Mouse (Mus musculus) adrenal gland, postnatal 10 days (tissue): ENCODE results near the gene Dscaml1. TPM values are rescaled to one million over a fixed set of nuclear protein-coding genes. Genes with fewer than 3 reads are reported as not detected.

ENCODE experiments used
- DNase-seq: peaks from one replicate; pipeline ENCODE4 v3.0.0; 2021; ENCODE audit warnings: mixed read lengths
- total RNA-seq, 2 experiments: library from RNA; stranded (reverse); gene quantifications; 2 replicates each; pipeline ENCODE4 v1.2.3; 2021

Gene Dscaml1
- total RNA-seq, 2 experiments from 2014 or later: 0.33 to 1.1 TPM

DNA sequence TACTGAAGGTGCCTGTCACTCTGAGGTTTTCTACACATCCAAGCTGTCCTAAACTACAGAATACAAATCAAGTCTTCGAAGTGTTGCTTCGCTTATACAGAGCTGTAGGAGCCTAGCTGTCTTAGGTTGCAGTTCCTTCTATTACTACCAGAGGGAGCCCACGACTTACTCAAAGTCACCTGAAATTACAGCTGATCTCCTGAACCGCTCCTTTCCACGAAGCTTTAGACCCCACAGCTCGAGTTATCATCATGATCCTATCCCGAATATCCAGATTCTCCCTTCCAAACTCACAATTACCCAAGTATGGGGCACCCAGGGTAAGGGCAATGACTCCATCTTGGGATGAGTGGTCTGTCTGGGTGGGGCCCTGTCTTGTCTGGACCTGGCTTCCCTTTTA lies 14.6 kb upstream of the Dscaml1 start:
- DNase-seq: no peak

DNA sequence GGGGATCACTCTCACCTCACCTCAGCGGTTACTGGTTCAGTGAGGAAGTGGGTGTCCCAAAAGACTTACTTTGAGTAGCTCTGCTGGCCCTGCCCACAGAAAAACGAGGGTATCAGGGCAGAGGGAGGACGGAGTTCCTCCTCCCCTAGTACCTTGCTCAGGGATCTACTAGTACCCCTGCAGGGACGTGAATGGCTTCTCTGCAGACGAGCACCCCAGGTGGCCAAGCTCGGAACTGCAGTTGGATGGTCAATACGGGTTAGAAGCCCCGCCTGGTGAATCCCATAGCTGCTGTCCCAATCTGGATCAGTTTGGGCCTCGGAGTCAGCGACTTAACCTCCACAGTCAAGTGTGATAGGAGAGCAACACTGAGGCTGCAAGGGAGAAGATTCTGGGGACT lies 14.1 kb upstream of the Dscaml1 start:
- peak; percentile 93 for DNase-seq

GRCm38 (mm10) chr9:45412700-45413477 lies 13.5 kb upstream of the Dscaml1 start:
- DNase-seq: no peak

GRCm38 (mm10) chr9:45413478-45414140 lies 12.8 kb upstream of the Dscaml1 start:
- peak; percentile 59 for DNase-seq

DNA sequence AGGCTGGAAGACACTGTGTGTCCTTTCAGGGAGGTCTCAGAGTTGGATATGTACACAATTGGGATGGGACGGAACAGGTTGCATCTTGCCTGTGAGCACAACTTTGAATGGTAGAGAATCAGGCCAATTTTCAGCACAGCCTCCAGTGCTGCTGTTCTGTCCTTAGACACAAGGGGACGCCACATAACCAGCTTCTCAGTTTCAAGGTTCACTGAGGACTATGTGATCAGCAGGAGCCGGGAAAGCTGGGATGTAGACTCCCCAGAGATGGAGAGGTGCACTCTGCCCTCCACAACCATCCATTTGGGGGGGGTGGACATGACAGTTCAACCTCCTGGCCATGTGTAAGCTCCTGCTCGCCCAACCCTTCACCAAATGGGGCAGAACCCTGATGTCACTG lies 10.5 kb upstream of the Dscaml1 start:
- peak; percentile 70 for DNase-seq

- peak; percentile 66 for DNase-seq
These were observed 9.2 kb upstream of the Dscaml1 start for GRCm38 (mm10) chr9:45417245-45417644.

- no peak for DNase-seq
These were observed 8.2 kb upstream of the Dscaml1 start for GRCm38 (mm10) chr9:45418252-45418651.

DNA sequence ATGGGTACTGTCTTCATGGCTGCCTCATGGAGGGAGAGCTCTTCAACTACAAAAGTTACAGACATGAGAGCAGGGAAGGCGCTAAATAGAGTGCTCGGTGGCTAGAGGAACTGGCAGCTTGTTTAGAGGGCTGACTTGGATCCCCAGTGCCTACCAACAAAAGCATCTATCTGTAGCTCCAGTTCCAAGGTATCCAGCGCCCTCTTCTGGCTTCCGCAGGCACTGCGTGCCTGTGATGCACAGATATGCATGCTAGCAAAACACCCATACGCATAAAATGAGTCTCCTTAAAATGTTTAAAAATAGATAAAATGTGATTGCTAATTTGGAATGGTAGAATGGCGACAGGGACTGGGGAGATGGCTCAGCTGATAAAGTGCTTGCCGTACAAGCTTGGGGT lies 5.2 kb upstream of the Dscaml1 start:
- peak; percentile 40 for DNase-seq

- DNase-seq: no peak
These were observed 3.6 kb upstream of the Dscaml1 start for GRCm38 (mm10) chr9:45422761-45423298.

GRCm38 (mm10) chr9:45429392-45429791 lies 3.0 kb downstream of the Dscaml1 start:
- no peak for DNase-seq

- DNase-seq: peak; percentile 23
These were observed 3.7 kb downstream of the Dscaml1 start for GRCm38 (mm10) chr9:45429951-45430697.

- DNase-seq: no peak
These were observed 4.2 kb downstream of the Dscaml1 start for GRCm38 (mm10) chr9:45430698-45430959.

DNA sequence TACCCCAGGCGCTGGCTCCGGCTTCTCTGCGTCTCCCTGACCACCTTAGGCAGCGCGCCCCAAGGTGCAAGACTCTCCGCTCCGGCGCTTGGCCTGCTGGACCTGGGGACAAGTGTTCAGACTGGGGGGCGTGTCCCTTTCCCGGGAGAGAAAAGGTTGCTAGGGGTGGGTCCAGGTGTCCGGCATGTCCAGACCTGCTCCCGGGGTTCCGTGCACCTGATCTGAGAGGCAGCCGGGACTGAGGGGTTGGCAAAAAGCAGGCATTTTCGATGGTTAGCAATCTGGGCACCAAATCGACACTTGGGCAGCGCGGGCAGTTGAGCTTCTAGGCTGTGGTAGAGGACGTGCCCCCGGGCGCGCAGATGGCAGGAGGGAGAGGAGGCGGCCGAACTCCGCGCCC lies 4.7 kb downstream of the Dscaml1 start:
- no peak for DNase-seq

DNA sequence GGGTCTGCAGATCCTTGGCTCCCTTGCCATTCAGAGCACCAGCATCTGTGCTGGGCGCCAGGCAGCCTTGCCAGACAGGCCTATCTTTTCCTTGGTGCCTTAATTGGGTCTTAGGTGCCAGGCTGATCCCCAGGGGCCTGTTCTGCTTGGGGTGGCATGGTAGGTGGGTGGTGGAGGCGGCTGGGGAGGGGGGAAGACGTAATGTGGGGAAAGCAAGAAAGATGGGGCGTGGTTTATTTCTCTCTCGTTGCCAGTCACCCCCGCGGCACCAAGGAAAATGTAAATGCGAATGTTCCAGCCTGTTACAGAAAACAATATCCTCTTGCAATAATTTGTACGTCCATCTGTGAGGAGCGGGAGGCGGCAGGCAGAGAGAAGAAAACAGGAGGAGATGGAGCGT lies 6.2 kb downstream of the Dscaml1 start:
- no peak for DNase-seq

DNA sequence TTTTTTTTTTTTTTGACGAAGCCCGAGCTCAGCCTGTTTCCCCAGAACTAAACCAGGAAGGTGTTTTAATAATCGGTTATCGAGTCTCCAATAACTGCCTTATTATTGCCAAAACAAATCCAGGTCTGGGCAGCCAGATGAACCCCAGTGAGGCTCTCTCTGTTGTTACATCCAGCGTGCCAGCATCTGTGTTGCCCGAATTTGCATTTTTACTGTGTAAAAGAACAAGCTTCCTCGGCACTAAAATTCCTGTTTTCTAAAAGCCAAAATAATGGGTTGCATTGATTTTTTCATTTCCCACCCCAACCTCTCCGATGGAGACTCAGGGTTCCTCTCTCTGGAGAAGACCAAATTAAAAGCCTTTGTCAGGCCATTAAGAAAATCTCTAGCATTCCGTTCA lies 6.7 kb downstream of the Dscaml1 start:
- no peak for DNase-seq

GRCm38 (mm10) chr9:45434171-45434570 lies 7.7 kb downstream of the Dscaml1 start:
- DNase-seq: no peak

DNA sequence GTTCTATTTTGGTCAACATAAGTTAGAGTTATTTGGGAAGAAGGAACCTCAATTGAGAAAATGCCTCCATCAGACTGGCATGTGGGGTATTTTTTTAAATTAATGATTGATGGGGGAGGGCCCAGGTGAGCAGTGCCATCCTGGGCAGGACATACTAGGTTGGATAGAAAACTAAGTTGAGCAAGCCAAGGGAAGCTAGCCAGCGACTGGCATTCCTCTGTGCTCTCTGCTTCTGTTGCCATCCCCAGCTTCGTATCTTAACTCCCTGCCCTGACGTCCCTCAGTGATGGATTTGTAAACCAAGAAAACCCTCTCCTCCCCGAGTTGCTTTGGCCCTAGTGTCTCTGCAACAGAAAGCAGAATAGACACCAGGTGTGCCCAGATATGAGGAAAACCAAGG lies 12.6 kb downstream of the Dscaml1 start:
- DNase-seq: no peak

GRCm38 (mm10) chr9:45440083-45440784 lies 13.8 kb downstream of the Dscaml1 start:
- no peak for DNase-seq

GRCm38 (mm10) chr9:45444251-45444798 lies 17.9 kb downstream of the Dscaml1 start:
- DNase-seq: no peak

GRCm38 (mm10) chr9:45449658-45450057 lies 23.2 kb downstream of the Dscaml1 start:
- DNase-seq: no peak

DNA sequence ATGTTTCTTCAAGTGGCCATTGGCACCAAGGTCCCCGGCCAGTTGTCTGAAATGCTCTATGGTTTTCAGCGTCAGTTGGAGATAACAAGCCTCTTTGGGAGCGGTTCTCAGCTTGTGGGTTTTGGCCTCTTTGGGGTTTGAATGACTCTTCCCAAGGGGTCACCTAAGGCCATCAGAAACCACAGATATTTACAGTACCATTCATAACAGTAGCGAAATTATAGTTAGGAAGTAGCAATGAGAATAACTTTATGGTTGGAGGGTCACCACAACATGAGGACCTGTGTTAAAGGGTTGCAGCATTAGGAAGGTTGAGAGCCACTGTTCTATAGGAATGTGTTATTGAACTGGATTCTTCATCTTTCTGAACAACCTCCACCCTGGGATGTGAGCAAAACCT lies 24.9 kb downstream of the Dscaml1 start:
- no peak for DNase-seq

DNA sequence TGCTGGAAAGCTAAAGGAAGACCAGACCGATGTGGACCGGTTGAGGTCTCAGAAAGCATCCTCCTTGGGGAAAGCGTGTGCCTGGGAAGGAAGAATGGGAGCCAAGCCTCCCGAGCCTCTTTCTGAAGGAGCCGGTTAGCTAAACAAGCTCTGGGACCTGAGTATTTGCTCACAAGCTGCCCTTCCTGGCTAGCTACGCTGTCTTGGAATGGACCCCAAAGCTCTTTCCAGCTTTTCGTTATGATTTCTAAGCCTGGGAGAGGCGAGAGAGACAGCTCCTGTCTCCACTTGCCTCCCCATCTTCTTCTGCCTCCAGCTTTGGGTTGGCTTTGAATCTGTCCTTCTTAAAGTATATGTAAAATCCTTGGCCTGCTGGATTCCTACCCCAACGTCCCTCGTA lies 27.6 kb downstream of the Dscaml1 start:
- DNase-seq: no peak
